Mouse (Mus musculus) lung, adult 2 months (tissue): ENCODE data around the gene Echs1.

Experiments used
- CTCF ChIP-seq: fragments of 200-500 bp; IDR thresholded peaks from 2 replicates; pipeline ENCODE4 v1.5.1; 2011; ENCODE audit warnings: mild to moderate bottlenecking, low read length, control low read depth; ENCODE audit not compliant: insufficient read depth
- POLR2A ChIP-seq: fragments of 200-500 bp; IDR thresholded peaks from 2 replicates; pipeline ENCODE4 v1.6.1; 2011; ENCODE audit warnings: low read depth, mild to moderate bottlenecking, control low read depth, low read length, borderline replicate concordance; ENCODE audit errors: extremely low read depth

- TF ChIP-seq CTCF (peak; percentile 83), POLR2A (no peak)
Measured at GRCm38 (mm10) chr7:140078711-140079110, 37.6 kb downstream of the Echs1 start.
